Mouse (Mus musculus): Measurements from ENCODE around the gene Prom1.
A peak's percentile ranks its signal among the peaks of the same experiment; 100 is the strongest.

The Prom1 gene

GRCm38 (mm10) chr5:44080276-44081054 is 21.4 kb downstream of the Prom1 start:
- DNase-seq (ENCODE audit: low read depth) = no peak

GRCm38 (mm10) chr5:44075432-44075831 is 26.4 kb downstream of the Prom1 start:
- DNase-seq (ENCODE audit: low read depth) = no peak

GRCm38 (mm10) chr5:44073634-44074033 is 28.2 kb downstream of the Prom1 start:
- DNase-seq (ENCODE audit: low read depth) = no peak

- DNase-seq (ENCODE audit: low read depth) = no peak
These were observed 31.2 kb downstream of the Prom1 start for GRCm38 (mm10) chr5:44070529-44071133.

- DNase-seq (ENCODE audit: low read depth) = no peak
These were observed 43.6 kb downstream of the Prom1 start for GRCm38 (mm10) chr5:44058258-44058657.

- no peak for DNase-seq (ENCODE audit: low read depth)
These were observed 51.6 kb downstream of the Prom1 start for GRCm38 (mm10) chr5:44050213-44050612.

- no peak for DNase-seq (ENCODE audit: low read depth)
These were observed 52.3 kb downstream of the Prom1 start for GRCm38 (mm10) chr5:44049395-44049976.

GRCm38 (mm10) chr5:44048568-44049363 is 53.1 kb downstream of the Prom1 start:
- peak; percentile 13 for DNase-seq (ENCODE audit: low read depth)

GRCm38 (mm10) chr5:44041725-44042124 is 60.1 kb downstream of the Prom1 start:
- no peak for DNase-seq (ENCODE audit: low read depth)

- DNase-seq (ENCODE audit: low read depth) = no peak
These were observed 60.8 kb downstream of the Prom1 start for GRCm38 (mm10) chr5:44041056-44041455.

- no peak for DNase-seq (ENCODE audit: low read depth)
These were observed 103.4 kb downstream of the Prom1 start for GRCm38 (mm10) chr5:43998295-43998989.

- no peak for DNase-seq (ENCODE audit: low read depth)
These were observed 104.2 kb downstream of the Prom1 start for GRCm38 (mm10) chr5:43997626-43998025.

GRCm38 (mm10) chr5:43996162-43996561 is 105.7 kb downstream of the Prom1 start:
- DNase-seq (ENCODE audit: low read depth) = no peak

- no peak for DNase-seq (ENCODE audit: low read depth)
These were observed 106.9 kb downstream of the Prom1 start for GRCm38 (mm10) chr5:43994981-43995380.

- no peak for DNase-seq (ENCODE audit: low read depth)
These were observed 111.5 kb downstream of the Prom1 start for GRCm38 (mm10) chr5:43990316-43990715.

GRCm38 (mm10) chr5:43989017-43989416 is 112.8 kb downstream of the Prom1 start:
- no peak for DNase-seq (ENCODE audit: low read depth)

- peak; percentile 25 for DNase-seq (ENCODE audit: low read depth)
These were observed 115.6 kb downstream of the Prom1 start for GRCm38 (mm10) chr5:43986212-43986611.

GRCm38 (mm10) chr5:43982896-43983295 is 118.9 kb downstream of the Prom1 start:
- peak; percentile 51 for DNase-seq (ENCODE audit: low read depth)

GRCm38 (mm10) chr5:43981620-43982019 is 120.2 kb downstream of the Prom1 start, which contains the start of gene Fgfbp1:
Gene Fgfbp1, minus strand, starts transcription at chr5:43981779.
- DNase-seq (ENCODE audit: low read depth) = no peak

- DNase-seq (ENCODE audit: low read depth) = no peak
These were observed 121.4 kb downstream of the Prom1 start for GRCm38 (mm10) chr5:43980397-43980796.

- no peak for DNase-seq (ENCODE audit: low read depth)
These were observed 124.8 kb downstream of the Prom1 start for GRCm38 (mm10) chr5:43976821-43977561.
